Mouse (Mus musculus) intestine, embryonic 16.5 days (tissue): Measurements from ENCODE around the gene Maf. TPM values are rescaled to one million over a fixed set of nuclear protein-coding genes. Genes with fewer than 3 reads are reported as not detected.

Experiments used
- ATAC-seq: fragments of 200-750 bp; cut with Nextera tagmentation; 2 replicates; pipeline ENCODE4 v1.8.0; 2017; ENCODE audit warnings: moderate TSS enrichment, moderate library complexity
- H3K27ac ChIP-seq: fragments of 300-500 bp; sonication (generic); 2 replicates; pipeline ENCODE4 v1.5.1; 2014; ENCODE audit warnings: mild to moderate bottlenecking, low read length
- H3K27me3 ChIP-seq: fragments of 300-500 bp; sonication (generic); replicated peaks from 2 replicates; pipeline ENCODE4 v1.6.1; 2014; ENCODE audit warnings: low read length, control low read depth, mixed read lengths; ENCODE audit not compliant: control insufficient read depth, insufficient read depth
- H3K36me3 ChIP-seq: fragments of 300-500 bp; sonication (generic); 2 replicates; pipeline ENCODE4 v1.6.1; 2014; ENCODE audit warnings: low read length, control low read depth; ENCODE audit not compliant: control insufficient read depth, insufficient read depth
- H3K4me1 ChIP-seq: fragments of 300-500 bp; sonication (generic); 2 replicates; pipeline ENCODE4 v1.6.1; 2014; ENCODE audit warnings: low read length, control low read depth, mixed read lengths; ENCODE audit not compliant: control insufficient read depth, insufficient read depth
- H3K4me2 ChIP-seq: fragments of 300-500 bp; sonication (generic); 2 replicates; pipeline ENCODE4 v1.6.1; 2014; ENCODE audit warnings: low read depth, low read length, control low read depth
- H3K4me3 ChIP-seq: fragments of 300-500 bp; sonication (generic); 2 replicates; pipeline ENCODE4 v1.5.1; 2014; ENCODE audit warnings: mild to moderate bottlenecking, low read length
- H3K9ac ChIP-seq: fragments of 300-500 bp; sonication (generic); 2 replicates; pipeline ENCODE4 v1.6.1; 2014; ENCODE audit warnings: low read depth, low read length
- H3K9me3 ChIP-seq: fragments of 300-500 bp; sonication (generic); 2 replicates; pipeline ENCODE4 v1.6.1; 2016; ENCODE audit warnings: low read length, control low read depth; ENCODE audit not compliant: control insufficient read depth
- WGBS: fragments of 180-500 bp; shearing (Covaris S2); extraction: QIAGEN DNeasy Blood & Tissue Kit; methylation state at CpG from one replicate; pipeline ENCODE4 v1.1.7; 2014; 5-methylcytosine and 5-hydroxymethylcytosine counted together
- polyA plus RNA-seq: library from polyadenylated mRNA; unstranded; fragments of >200 nt; fragmentation: Nextera tagmentation; extraction: Ambion mirVana; gene quantifications from 2 replicates; pipeline ENCODE4 v1.2.1, GENCODE M21; 2015

Gene Maf
- polyA plus RNA-seq, 1 experiment from 2014 or later, result 10.9 TPM

DNA sequence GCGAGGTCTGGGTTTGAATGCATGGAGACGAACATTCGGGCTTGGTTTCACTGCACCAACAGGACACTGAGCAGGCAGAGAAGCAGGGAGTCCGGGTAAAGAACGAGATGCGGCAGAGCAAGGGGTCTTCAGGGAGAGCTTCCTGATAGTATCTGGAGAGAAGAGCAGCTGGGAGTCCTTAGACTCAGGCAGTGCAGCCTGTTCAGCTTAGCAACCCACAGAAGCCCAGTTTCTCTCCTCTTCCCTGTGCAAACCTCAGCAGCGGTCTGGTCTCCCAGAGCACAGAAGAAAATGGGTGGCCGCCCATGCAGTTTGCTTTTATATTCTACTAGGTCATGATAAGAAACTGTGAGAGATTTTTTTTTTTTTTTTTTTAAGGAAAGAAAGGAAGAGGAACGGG lies 20.2 kb downstream of the Maf start:
- ATAC-seq, result no peak
- Histone ChIP-seq H3K9ac (no peak overlapping the region), H3K4me2 (no peak overlapping the region), H3K9me3 (no peaks in the 10 kb centered on the region), H3K4me3 (no peak overlapping the region), H3K27ac (no peak overlapping the region), H3K36me3 (no peaks in the 10 kb centered on the region), H3K27me3 (no peaks in the 10 kb centered on the region), H3K4me1 (no peaks in the 10 kb centered on the region)
- WGBS, result 78% methylated on average over 9 of the region's 9 CpGs

DNA sequence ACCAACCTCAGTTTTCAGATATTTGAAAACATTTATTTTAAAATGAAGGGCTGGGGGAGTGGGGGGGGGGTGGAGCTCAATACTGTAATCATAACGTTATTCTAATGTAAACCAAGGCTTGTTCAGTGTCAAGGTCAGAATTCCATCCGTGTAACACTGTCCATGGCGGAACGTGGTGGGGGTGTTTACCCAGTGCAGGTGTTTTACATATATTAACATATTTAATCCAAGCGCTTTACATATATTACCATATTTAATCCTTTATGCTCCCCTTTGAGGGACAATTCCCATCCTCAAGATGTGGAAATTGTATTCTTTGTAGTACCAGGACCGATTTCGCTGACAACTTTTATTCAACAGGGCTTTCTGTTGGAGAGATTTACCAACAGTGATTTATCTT lies 24.3 kb downstream of the Maf start:
- H3K4me3 ChIP-seq, result no peak overlapping the region
- H3K4me2 ChIP-seq, result no peak overlapping the region
- H3K9ac ChIP-seq, result no peak overlapping the region
- WGBS, result 57% methylated on average over 7 of the region's 7 CpGs
- H3K4me1 ChIP-seq, result no peaks in the 10 kb centered on the region
- no peaks in the 10 kb centered on the region for H3K27me3 ChIP-seq
- no peaks in the 10 kb centered on the region for H3K36me3 ChIP-seq
- ATAC-seq, result no peak
- H3K9me3 ChIP-seq, result no peaks in the 10 kb centered on the region
- H3K27ac ChIP-seq, result no peak overlapping the region

GRCm38 (mm10) chr8:115679539-115679938 lies 28.1 kb downstream of the Maf start:
- H3K36me3 ChIP-seq, result no peaks in the 10 kb centered on the region
- H3K4me2 ChIP-seq, result no peak overlapping the region
- no peak for ATAC-seq
- no peaks in the 10 kb centered on the region for H3K4me1 ChIP-seq
- H3K4me3 ChIP-seq, result no peak overlapping the region
- H3K9me3 ChIP-seq, result no peaks in the 10 kb centered on the region
- H3K27ac ChIP-seq, result no peak overlapping the region
- no peak overlapping the region for H3K9ac ChIP-seq
- WGBS, result 78% methylated on average over 7 of the region's 7 CpGs
- no peaks in the 10 kb centered on the region for H3K27me3 ChIP-seq

- no peaks in the 10 kb centered on the region for H3K4me1 ChIP-seq
- 95% methylated on average over 2 of the region's 2 CpGs for WGBS
Measured at GRCm38 (mm10) chr8:115664866-115665265, 42.7 kb downstream of the Maf start.

DNA sequence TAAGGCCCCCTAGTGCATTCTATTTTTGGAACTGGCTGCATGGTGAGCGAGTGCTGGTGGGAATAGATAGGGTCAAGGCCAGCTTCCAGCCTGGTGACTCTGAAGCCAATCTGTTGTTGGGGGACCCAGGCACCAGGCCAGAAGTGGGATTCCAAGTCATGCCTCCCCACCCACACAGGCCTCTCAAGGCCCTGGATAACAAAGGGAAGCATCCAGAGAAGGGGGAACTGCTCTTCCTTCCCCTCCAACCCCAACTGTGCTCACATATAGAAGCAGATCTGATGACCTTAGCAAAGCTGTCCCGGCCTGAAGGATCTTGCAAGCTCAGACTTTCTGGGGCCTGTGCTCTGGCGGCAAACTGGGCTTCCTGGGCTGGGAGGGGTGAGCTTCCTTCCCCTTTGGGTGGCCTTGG lies 57.5 kb downstream of the Maf start:
- no peaks in the 10 kb centered on the region for H3K9me3 ChIP-seq
- ATAC-seq, result no peak
- no peak overlapping the region for H3K9ac ChIP-seq
- H3K4me1 ChIP-seq, result no peaks in the 10 kb centered on the region
- H3K27me3 ChIP-seq, result no peaks in the 10 kb centered on the region
- no peak overlapping the region for H3K4me3 ChIP-seq
- H3K4me2 ChIP-seq, result no peak overlapping the region
- no peaks in the 10 kb centered on the region for H3K36me3 ChIP-seq
- H3K27ac ChIP-seq, result no peak overlapping the region
- 76% methylated on average over 3 of the region's 3 CpGs for WGBS

More at GRCm38 (mm10) chr8:115664866-115665265, 42.7 kb downstream of the Maf start:
- Histone ChIP-seq H3K27ac (no peak overlapping the region), H3K4me3 (no peak overlapping the region), H3K36me3 (no peaks in the 10 kb centered on the region), H3K9me3 (no peaks in the 10 kb centered on the region), H3K9ac (no peak overlapping the region), H3K27me3 (no peaks in the 10 kb centered on the region), H3K4me2 (no peak overlapping the region)
- no peak for ATAC-seq

- 82% methylated on average over 1 of the region's 1 CpGs for WGBS
- H3K27me3 ChIP-seq, result no peaks in the 10 kb centered on the region
Measured at GRCm38 (mm10) chr8:115645139-115645538, 62.5 kb downstream of the Maf start.

GRCm38 (mm10) chr8:115641936-115642335 lies 65.7 kb downstream of the Maf start:
- no peak for ATAC-seq
- Histone ChIP-seq H3K4me1 (no peaks in the 10 kb centered on the region), H3K27me3 (no peaks in the 10 kb centered on the region), H3K9ac (no peak overlapping the region), H3K4me3 (no peak overlapping the region), H3K27ac (no peak overlapping the region), H3K9me3 (no peaks in the 10 kb centered on the region), H3K36me3 (no peaks in the 10 kb centered on the region), H3K4me2 (no peak overlapping the region)
- WGBS, result 84% methylated on average over 5 of the region's 5 CpGs

More at GRCm38 (mm10) chr8:115645139-115645538, 62.5 kb downstream of the Maf start:
- H3K4me3 ChIP-seq, result no peak overlapping the region
- no peaks in the 10 kb centered on the region for H3K4me1 ChIP-seq
- no peak overlapping the region for H3K9ac ChIP-seq
- H3K27ac ChIP-seq, result no peak overlapping the region
- H3K36me3 ChIP-seq, result no peaks in the 10 kb centered on the region
- H3K9me3 ChIP-seq, result no peaks in the 10 kb centered on the region
- no peak overlapping the region for H3K4me2 ChIP-seq
- ATAC-seq, result no peak

- Histone ChIP-seq H3K9ac (no peak overlapping the region), H3K36me3 (no peaks in the 10 kb centered on the region), H3K4me3 (no peak overlapping the region), H3K4me1 (no peaks in the 10 kb centered on the region), H3K4me2 (no peak overlapping the region), H3K9me3 (no peaks in the 10 kb centered on the region), H3K27me3 (no peaks in the 10 kb centered on the region), H3K27ac (no peak overlapping the region)
- 80% methylated on average over 5 of the region's 5 CpGs for WGBS
- ATAC-seq, result no peak
Measured at GRCm38 (mm10) chr8:115639951-115640350, 67.6 kb downstream of the Maf start.

GRCm38 (mm10) chr8:115636751-115637150 lies 70.8 kb downstream of the Maf start:
- Histone ChIP-seq H3K4me1 (no peaks in the 10 kb centered on the region), H3K9me3 (no peaks in the 10 kb centered on the region), H3K27me3 (no peaks in the 10 kb centered on the region), H3K9ac (no peak overlapping the region), H3K36me3 (no peaks in the 10 kb centered on the region), H3K4me2 (no peak overlapping the region), H3K27ac (no peak overlapping the region), H3K4me3 (no peak overlapping the region)
- ATAC-seq, result no peak
- 71% methylated on average over 6 of the region's 6 CpGs for WGBS
